Mouse (Mus musculus): ENCODE data around the gene Ces5a. TPM values are rescaled to one million over a fixed set of nuclear protein-coding genes. Genes with fewer than 3 reads are reported as not detected.
A peak's percentile ranks its signal among the peaks of the same experiment; 100 is the strongest.

Ces5a gene
- not detected in 2 replicates for polyA plus RNA-seq (2014; fragmentation: Nextera tagmentation; extraction: Ambion mirVana)

DNA sequence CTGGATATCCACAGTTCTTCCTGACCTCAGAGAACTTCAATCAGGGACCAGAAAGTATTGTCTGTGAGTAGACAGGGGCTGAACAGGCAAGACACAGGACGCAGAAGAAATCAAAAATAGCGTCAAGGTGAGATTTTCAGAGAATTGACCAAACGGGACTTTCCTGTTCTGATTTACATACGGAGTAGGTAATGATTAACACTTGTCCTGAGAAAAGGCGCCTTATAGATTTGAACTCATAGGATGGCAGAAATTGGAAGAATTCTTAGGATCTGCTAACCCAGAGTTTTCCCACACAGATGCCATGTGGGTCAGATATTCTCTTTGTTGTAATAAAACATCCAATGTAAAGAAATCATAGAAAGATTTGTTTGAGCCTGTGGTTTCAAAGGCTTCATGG lies at the start of gene Ces5a:
Gene Ces5a (minus strand): TSS at position 101 of the 400 bp plus-strand sequence.
- no peaks in the 10 kb centered on the region for H3K36me3 ChIP-seq (ENCODE audit: control insufficient read depth, insufficient read depth, low read length)
- H3K27me3 ChIP-seq (ENCODE audit: control insufficient read depth, insufficient read depth, low read length) = no peaks in the 10 kb centered on the region
- no peak within 1 kb of the TSS for H3K27ac ChIP-seq (ENCODE audit: low read length)
- no peak within 1 kb of the TSS for H3K4me2 ChIP-seq (replicated peaks; ENCODE audit: low read depth, low read length)
- WGBS = 73% methylated on average over 5 of the region's 5 CpGs
- H3K9me3 ChIP-seq (ENCODE audit: control insufficient read depth, low read depth, low read length) = no peaks in the 10 kb centered on the region
- H3K9ac ChIP-seq (replicated peaks; ENCODE audit: low read depth, low read length) = no peak within 1 kb of the TSS
- no peak within 1 kb of the TSS for H3K4me3 ChIP-seq (ENCODE audit: low read depth, low read length)
- H3K4me1 ChIP-seq (ENCODE audit: control insufficient read depth, insufficient read depth, low read length) = no peaks in the 10 kb centered on the region
- ATAC-seq (ENCODE audit: insufficient number of reproducible peaks, insufficient read depth, low FRiP score, low read depth) = no peak

DNA sequence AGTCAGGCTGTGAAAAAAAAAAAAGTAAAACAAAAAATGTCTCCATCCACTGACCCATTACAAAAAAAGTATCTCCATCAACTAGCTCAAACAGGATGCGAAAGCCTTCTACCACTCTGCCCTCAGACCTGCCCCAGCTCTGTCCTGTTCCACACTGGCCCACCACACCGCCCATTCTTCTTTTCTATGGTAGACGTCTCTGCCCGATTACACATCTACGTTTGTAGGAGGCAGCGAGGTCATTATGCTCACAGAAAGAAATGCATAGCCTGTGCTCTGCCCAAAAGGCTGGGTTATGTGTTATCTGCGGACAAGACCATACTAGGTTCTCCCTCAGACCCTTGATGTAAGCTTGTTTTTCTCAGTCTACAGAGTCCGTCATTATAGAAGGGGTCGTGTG lies 37.2 kb upstream of the Ces5a start:
- Histone ChIP-seq H3K9me3 (ENCODE audit: control insufficient read depth, low read depth, low read length) (peaks cover 8% of the 10 kb centered on the region; the same call in 1 of the 2 replicates), H3K27ac (ENCODE audit: low read length) (no peak overlapping the region), H3K9ac (replicated peaks; ENCODE audit: low read depth, low read length) (no peak overlapping the region), H3K4me3 (ENCODE audit: low read depth, low read length) (no peak overlapping the region), H3K36me3 (ENCODE audit: control insufficient read depth, insufficient read depth, low read length) (no peaks in the 10 kb centered on the region), H3K4me2 (replicated peaks; ENCODE audit: low read depth, low read length) (no peak overlapping the region), H3K27me3 (ENCODE audit: control insufficient read depth, insufficient read depth, low read length) (no peaks in the 10 kb centered on the region), H3K4me1 (ENCODE audit: control insufficient read depth, insufficient read depth, low read length) (peaks cover 15% of the 10 kb centered on the region)
- 83% methylated on average over 9 of the region's 9 CpGs for WGBS
- ATAC-seq (ENCODE audit: insufficient number of reproducible peaks, insufficient read depth, low FRiP score, low read depth) = no peak

DNA sequence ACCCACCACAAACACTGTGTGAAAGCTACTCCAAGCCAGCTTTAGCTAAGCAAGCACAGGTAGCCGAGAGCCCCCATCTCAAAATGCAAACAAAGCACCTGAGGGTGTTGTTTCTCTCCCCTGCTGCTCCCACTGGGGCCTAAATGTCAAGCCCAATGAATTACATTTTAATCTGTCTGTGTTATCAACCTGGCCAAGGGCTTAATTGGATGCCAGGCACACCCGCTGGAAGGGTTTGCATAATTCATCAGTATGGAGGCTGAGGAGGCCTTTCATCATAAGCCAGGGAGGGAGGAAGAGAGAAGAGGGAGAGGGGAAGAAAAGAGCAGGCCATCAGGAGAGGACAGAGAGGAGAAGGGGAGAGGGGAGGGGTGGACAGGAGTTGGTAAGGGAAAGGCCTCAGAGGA lies 36.5 kb upstream of the Ces5a start:
- H3K27me3 ChIP-seq (ENCODE audit: control insufficient read depth, insufficient read depth, low read length) = no peaks in the 10 kb centered on the region
- peaks cover 8% of the 10 kb centered on the region; the same call in 1 of the 2 replicates for H3K9me3 ChIP-seq (ENCODE audit: control insufficient read depth, low read depth, low read length)
- ATAC-seq (ENCODE audit: insufficient number of reproducible peaks, insufficient read depth, low FRiP score, low read depth) = no peak
- no peaks in the 10 kb centered on the region for H3K36me3 ChIP-seq (ENCODE audit: control insufficient read depth, insufficient read depth, low read length)
- no peak overlapping the region for H3K4me2 ChIP-seq (replicated peaks; ENCODE audit: low read depth, low read length)
- H3K4me1 ChIP-seq (ENCODE audit: control insufficient read depth, insufficient read depth, low read length) = peaks cover 15% of the 10 kb centered on the region
- no peak overlapping the region for H3K9ac ChIP-seq (replicated peaks; ENCODE audit: low read depth, low read length)
- no peak overlapping the region for H3K4me3 ChIP-seq (ENCODE audit: low read depth, low read length)
- 34% methylated on average over 2 of the region's 2 CpGs for WGBS
- no peak overlapping the region; the same call in 1 of the 2 replicates for H3K27ac ChIP-seq (ENCODE audit: low read length)

DNA sequence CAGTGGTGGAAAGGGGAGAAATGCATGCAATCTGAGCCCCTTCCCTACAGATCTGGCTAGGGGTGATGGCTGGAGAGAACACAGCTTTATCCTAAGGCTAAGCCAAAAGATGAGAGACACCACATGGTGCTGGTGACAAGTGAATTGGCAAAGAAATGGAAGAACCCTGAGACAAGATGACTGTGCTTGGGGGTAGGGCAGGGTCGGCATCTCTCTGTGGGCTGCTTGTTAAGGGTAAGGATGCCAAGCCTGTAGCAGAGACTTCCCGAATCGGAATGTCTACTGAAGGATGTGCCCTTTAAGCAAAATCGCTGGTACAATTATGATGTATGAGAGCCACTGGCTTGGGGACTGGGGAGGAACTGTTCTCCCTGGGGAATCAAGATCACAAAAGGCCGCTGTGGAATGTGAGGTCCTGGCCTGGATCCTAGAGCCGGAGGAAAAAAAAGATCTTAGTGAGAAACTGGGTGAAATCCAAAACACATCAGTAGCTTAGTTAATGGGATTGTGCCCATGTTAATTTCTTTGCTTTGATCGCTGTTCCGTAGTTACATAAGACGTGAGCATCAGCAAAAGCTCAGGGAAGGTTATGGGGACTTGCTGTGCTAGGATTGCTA lies 35.8 kb upstream of the Ces5a start:
- Histone ChIP-seq H3K9ac (replicated peaks; ENCODE audit: low read depth, low read length) (no peak overlapping the region), H3K36me3 (ENCODE audit: control insufficient read depth, insufficient read depth, low read length) (no peaks in the 10 kb centered on the region), H3K4me3 (ENCODE audit: low read depth, low read length) (no peak overlapping the region), H3K4me2 (replicated peaks; ENCODE audit: low read depth, low read length) (no peak overlapping the region), H3K4me1 (ENCODE audit: control insufficient read depth, insufficient read depth, low read length) (peaks cover 15% of the 10 kb centered on the region), H3K9me3 (ENCODE audit: control insufficient read depth, low read depth, low read length) (peaks cover 8% of the 10 kb centered on the region; the same call in 1 of the 2 replicates), H3K27ac (ENCODE audit: low read length) (no peak overlapping the region; the same call in 1 of the 2 replicates), H3K27me3 (ENCODE audit: control insufficient read depth, insufficient read depth, low read length) (no peaks in the 10 kb centered on the region)
- 38% methylated on average over 9 of the region's 9 CpGs for WGBS
- no peak for ATAC-seq (ENCODE audit: insufficient number of reproducible peaks, insufficient read depth, low FRiP score, low read depth)

DNA sequence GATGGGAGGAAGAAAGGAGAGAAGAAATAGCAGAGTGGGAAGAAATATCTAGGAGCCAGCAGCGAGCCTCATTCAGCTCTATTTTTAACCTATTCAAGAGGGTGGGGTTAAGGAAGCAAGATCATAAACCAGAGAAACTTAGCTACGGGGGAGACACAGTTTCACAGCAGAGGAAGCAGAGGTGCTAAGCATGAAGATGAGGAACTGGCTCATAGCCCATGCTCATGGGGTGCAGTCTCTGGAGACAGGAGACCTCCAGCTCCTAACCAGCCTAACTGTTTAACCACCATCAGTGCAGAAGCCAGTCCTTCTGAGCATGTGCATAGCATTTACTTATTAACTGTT lies 34.5 kb upstream of the Ces5a start:
- H3K4me1 ChIP-seq (ENCODE audit: control insufficient read depth, insufficient read depth, low read length) = peaks cover 15% of the 10 kb centered on the region
- no peak overlapping the region for H3K4me3 ChIP-seq (ENCODE audit: low read depth, low read length)
- H3K36me3 ChIP-seq (ENCODE audit: control insufficient read depth, insufficient read depth, low read length) = no peaks in the 10 kb centered on the region
- WGBS = 51% methylated on average over 2 of the region's 2 CpGs
- H3K9me3 ChIP-seq (ENCODE audit: control insufficient read depth, low read depth, low read length) = peaks cover 8% of the 10 kb centered on the region; the same call in 1 of the 2 replicates
- H3K27me3 ChIP-seq (ENCODE audit: control insufficient read depth, insufficient read depth, low read length) = no peaks in the 10 kb centered on the region
- no peak overlapping the region for H3K9ac ChIP-seq (replicated peaks; ENCODE audit: low read depth, low read length)
- no peak overlapping the region for H3K4me2 ChIP-seq (replicated peaks; ENCODE audit: low read depth, low read length)
- ATAC-seq (ENCODE audit: insufficient number of reproducible peaks, insufficient read depth, low FRiP score, low read depth) = no peak
- no peak overlapping the region for H3K27ac ChIP-seq (ENCODE audit: low read length)

DNA sequence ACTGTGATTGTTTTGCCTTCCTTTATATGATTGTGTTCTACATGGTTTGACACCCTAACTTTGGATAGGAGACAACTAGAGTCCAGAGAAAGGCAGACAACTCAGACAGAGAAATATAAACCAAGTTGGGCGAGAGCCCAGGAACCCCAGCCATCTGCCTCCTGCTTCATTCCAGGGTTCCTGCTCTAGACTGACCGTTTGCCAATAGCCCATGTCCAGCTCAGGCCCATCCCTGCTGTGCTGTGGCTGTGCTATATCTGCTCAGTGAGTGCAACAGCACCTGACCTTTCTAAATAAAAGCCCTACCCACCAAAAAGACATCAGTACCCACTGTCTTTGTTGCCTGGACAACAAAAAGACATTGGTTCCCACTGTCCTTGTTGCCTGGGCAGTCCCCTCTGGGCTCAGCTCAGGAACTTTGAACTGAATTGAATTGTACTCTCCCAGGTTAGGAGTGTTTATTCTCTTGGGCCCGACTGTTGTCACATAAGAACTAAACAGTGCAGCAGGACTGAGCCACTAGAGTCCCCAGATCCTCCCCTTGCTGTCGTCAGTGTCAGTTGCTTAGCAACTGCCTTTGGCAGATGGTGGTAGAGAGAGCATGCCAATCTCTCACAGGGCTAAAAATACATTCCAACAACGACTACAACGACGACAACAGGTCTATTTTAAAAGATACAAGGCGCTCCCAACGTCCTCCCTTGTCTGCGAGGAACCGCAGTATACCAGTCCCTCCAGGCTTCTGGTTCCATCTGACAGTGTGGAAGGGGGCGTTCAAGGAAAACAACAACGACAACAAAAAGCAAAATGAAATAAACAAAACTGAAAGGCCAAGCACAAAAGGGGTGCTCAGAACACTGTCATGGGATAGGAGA lies 33.9 kb upstream of the Ces5a start:
- Histone ChIP-seq H3K4me2 (replicated peaks; ENCODE audit: low read depth, low read length) (no peak overlapping the region), H3K9me3 (ENCODE audit: control insufficient read depth, low read depth, low read length) (peaks cover 8% of the 10 kb centered on the region; the same call in 1 of the 2 replicates), H3K9ac (replicated peaks; ENCODE audit: low read depth, low read length) (no peak overlapping the region), H3K27ac (ENCODE audit: low read length) (no peak overlapping the region), H3K4me3 (ENCODE audit: low read depth, low read length) (no peak overlapping the region), H3K4me1 (ENCODE audit: control insufficient read depth, insufficient read depth, low read length) (peaks cover 15% of the 10 kb centered on the region), H3K36me3 (ENCODE audit: control insufficient read depth, insufficient read depth, low read length) (no peaks in the 10 kb centered on the region), H3K27me3 (ENCODE audit: control insufficient read depth, insufficient read depth, low read length) (no peaks in the 10 kb centered on the region)
- ATAC-seq (ENCODE audit: insufficient number of reproducible peaks, insufficient read depth, low FRiP score, low read depth) = peak; percentile 37; the same call in 1 of the 2 replicates
- WGBS = 53% methylated on average over 13 of the region's 13 CpGs

DNA sequence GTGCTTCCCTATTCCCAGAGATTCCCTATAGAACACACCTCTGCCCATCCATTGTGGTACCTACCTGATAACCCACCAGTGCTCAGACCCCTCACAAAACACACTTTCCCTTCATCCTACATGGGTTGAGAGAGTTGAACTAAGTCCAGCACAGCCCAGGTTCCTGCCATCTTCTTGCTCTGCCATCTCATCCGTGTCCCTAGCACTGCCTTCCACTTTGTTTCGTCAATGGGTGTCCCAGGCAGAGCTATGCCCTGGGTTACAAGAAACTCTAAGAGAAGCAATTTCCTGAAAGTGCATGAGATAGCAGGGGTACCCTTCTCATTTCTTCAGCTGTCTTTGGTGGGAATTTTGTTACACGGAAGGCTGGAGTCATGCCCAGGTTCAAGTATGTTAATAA lies 33.0 kb upstream of the Ces5a start:
- H3K27ac ChIP-seq (ENCODE audit: low read length) = no peak overlapping the region
- peaks cover 8% of the 10 kb centered on the region; the same call in 1 of the 2 replicates for H3K9me3 ChIP-seq (ENCODE audit: control insufficient read depth, low read depth, low read length)
- no peak for ATAC-seq (ENCODE audit: insufficient number of reproducible peaks, insufficient read depth, low FRiP score, low read depth)
- no peaks in the 10 kb centered on the region for H3K36me3 ChIP-seq (ENCODE audit: control insufficient read depth, insufficient read depth, low read length)
- H3K9ac ChIP-seq (replicated peaks; ENCODE audit: low read depth, low read length) = no peak overlapping the region
- 96% methylated on average over 3 of the region's 3 CpGs for WGBS
- H3K4me3 ChIP-seq (ENCODE audit: low read depth, low read length) = no peak overlapping the region
- H3K4me1 ChIP-seq (ENCODE audit: control insufficient read depth, insufficient read depth, low read length) = peaks cover 15% of the 10 kb centered on the region
- H3K4me2 ChIP-seq (replicated peaks; ENCODE audit: low read depth, low read length) = no peak overlapping the region
- no peaks in the 10 kb centered on the region for H3K27me3 ChIP-seq (ENCODE audit: control insufficient read depth, insufficient read depth, low read length)

DNA sequence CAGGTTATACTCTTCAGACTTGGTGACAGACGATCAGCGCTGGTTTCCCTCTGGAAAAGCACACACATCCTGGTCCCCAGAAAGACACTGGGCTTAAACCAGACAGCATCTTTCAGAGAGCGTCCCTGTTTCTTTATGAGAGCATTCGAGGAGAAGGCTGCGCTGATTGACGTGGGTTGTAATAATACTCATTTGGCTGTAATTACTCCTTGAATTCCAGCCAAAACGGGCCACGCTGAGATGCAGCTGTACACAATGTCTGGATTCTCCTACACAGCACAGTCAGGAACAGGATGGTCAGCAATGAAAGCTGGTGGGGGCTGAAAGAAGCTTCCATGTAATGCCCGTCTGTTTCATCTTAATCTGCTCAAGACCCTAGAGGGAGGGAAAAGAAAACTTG lies 31.5 kb upstream of the Ces5a start:
- no peak for ATAC-seq (ENCODE audit: insufficient number of reproducible peaks, insufficient read depth, low FRiP score, low read depth)
- no peak overlapping the region for H3K4me3 ChIP-seq (ENCODE audit: low read depth, low read length)
- H3K27ac ChIP-seq (ENCODE audit: low read length) = no peak overlapping the region
- no peaks in the 10 kb centered on the region for H3K27me3 ChIP-seq (ENCODE audit: control insufficient read depth, insufficient read depth, low read length)
- WGBS = 63% methylated on average over 9 of the region's 9 CpGs
- H3K36me3 ChIP-seq (ENCODE audit: control insufficient read depth, insufficient read depth, low read length) = no peaks in the 10 kb centered on the region
- peaks cover 12% of the 10 kb centered on the region for H3K4me1 ChIP-seq (ENCODE audit: control insufficient read depth, insufficient read depth, low read length)
- H3K9me3 ChIP-seq (ENCODE audit: control insufficient read depth, low read depth, low read length) = peaks cover 8% of the 10 kb centered on the region; the same call in 1 of the 2 replicates
- H3K9ac ChIP-seq (replicated peaks; ENCODE audit: low read depth, low read length) = no peak overlapping the region
- no peak overlapping the region for H3K4me2 ChIP-seq (replicated peaks; ENCODE audit: low read depth, low read length)
